Mouse (Mus musculus) adrenal gland, adult 18-20 months (tissue): ENCODE results near the gene Acot7. TPM values are rescaled to one million over a fixed set of nuclear protein-coding genes. Genes with fewer than 3 reads are reported as not detected.

Experiments
- total RNA-seq, 2 experiments: library from RNA; stranded (reverse); gene quantifications; 1 replicate in 1 of 2; 2 replicates in 1 of 2; pipeline ENCODE4 v1.2.3; 2021

Acot7 gene
- total RNA-seq, 2 experiments from 2014 or later, result 45.7 to 54.0 TPM

Other genes starting within 250 kb of the Acot7 start
- 10 to 100 TPM; 78.1 to 88.9 TPM for gene Dnajc11, start 244.4 kb upstream of the Acot7 start, total RNA-seq
- 10 to 100 TPM; 18.2 to 19.9 TPM for gene Thap3, start 189.1 kb upstream of the Acot7 start, total RNA-seq
- gene Phf13, start 181.9 kb upstream of the Acot7 start, total RNA-seq, result 10 to 100 TPM; 12.4 to 13.2 TPM
- 10 to 100 TPM; 18.3 to 28.2 TPM for gene Klhl21, start 169.3 kb upstream of the Acot7 start, total RNA-seq
- gene Zbtb48, start 150.5 kb upstream of the Acot7 start, total RNA-seq, result 1 to 10 TPM; 8.3 to 8.9 TPM
- not detected for gene Tas1r1, start 139.6 kb upstream of the Acot7 start, total RNA-seq
- 10 to 100 TPM; 23.6 to 33.5 TPM for gene Nol9, start 138.8 kb upstream of the Acot7 start, total RNA-seq
- 10 to 100 TPM in 1 of 2 experiments, 1 to 10 TPM in 1; 7.3 to 12.0 TPM for gene Plekhg5, start 105.6 kb upstream of the Acot7 start, total RNA-seq
- 1 to 10 TPM; 1.3 to 2.8 TPM for gene Tnfrsf25, start 62.2 kb upstream of the Acot7 start, total RNA-seq
- 1 to 10 TPM; 1.9 to 3.3 TPM for gene Espn, start 25.8 kb upstream of the Acot7 start, total RNA-seq
- not detected for gene Hes2, start 19.3 kb upstream of the Acot7 start, total RNA-seq
- 1 to 10 TPM; 5.3 to 7.4 TPM for gene Gpr153, start 96.1 kb downstream of the Acot7 start, total RNA-seq
- not detected for gene Hes3, start 113.5 kb downstream of the Acot7 start, total RNA-seq
- 10 to 100 TPM; 52.1 to 55.6 TPM for gene Icmt, start 119.1 kb downstream of the Acot7 start, total RNA-seq
- gene Rnf207, start 140.9 kb downstream of the Acot7 start, total RNA-seq, result 1 to 10 TPM in 1 of 2 experiments, under 1 TPM in 1; 0.43 to 1.3 TPM
- 100 to 1,000 TPM; 443 to 509 TPM for gene Rpl22, start 147.6 kb downstream of the Acot7 start, total RNA-seq
- 1 to 10 TPM; 6.9 to 9.7 TPM for gene Chd5, start 160.5 kb downstream of the Acot7 start, total RNA-seq